Mouse (Mus musculus): Measurements from ENCODE around the gene Maf.

GRCm38 (mm10) chr8:115701001-115701400 is 6.6 kb downstream of the Maf start:
- TF ChIP-seq FLI1 (IDR thresholded peaks at IDR 0.05; ENCODE audit: low read length) = no peak
- TF ChIP-seq GATA1 (IDR thresholded peaks at IDR 0.05; ENCODE audit: borderline replicate concordance, low read length) = no peak

All from megakaryocyte, embryonic 14.5 days (primary cell).